Mouse (Mus musculus) lung, postnatal 10 days (tissue): ENCODE measurements at regions not wholly inside any gene's neighbourhood (a gene's known extent, or its start where the extent isn't known, plus 50 kb on each side); places are given as distances from the start of the nearest gene placed in this dataset.

Experiments used
- DNase-seq: peaks from one replicate; pipeline ENCODE4 v3.0.0; 2021

GRCm38 (mm10) chr6:127253935-127254334 is 101.9 kb upstream of the Ccnd2 start:
- DNase-seq, result no peak

DNA sequence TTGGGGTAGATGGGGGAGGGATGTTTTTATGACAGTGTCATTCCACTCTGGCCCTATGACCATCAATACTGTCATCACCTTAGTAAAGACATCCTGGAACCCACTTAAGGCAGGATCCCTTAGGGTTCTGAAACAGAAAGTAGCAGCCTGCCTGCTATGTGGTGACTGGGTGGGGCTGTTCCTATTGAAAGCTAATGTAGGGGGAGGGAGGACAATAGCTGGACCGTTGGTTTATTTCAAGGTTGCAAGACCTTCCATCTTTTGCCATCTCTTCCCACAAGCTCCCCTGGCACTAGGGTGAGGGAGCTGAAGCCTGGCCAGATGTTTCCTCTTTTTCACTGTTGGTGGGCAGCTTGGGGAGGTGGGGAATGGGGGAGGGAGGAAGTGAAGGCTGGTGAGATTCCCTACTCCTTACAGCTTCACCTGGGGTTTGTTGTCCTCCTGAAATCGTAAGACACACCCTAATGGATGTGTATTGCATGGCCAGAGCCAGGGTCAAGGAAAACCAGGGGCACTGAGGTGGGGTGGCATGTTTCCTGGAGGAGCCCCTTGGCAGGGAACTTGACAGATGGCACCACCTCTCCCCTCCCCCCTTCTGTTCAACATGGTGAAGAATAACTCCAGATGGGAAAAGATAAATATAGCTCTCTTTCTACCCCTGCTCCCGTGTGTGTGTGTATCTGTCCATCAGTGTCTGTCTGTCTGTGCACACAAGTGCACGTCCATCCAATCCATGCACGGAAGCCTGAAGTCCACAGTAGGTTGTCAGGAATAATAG is 112.1 kb upstream of the Ccnd2 start:
- no peak for DNase-seq

GRCm38 (mm10) chr6:127265063-127265775 is 113.2 kb upstream of the Ccnd2 start:
- DNase-seq, result no peak

DNA sequence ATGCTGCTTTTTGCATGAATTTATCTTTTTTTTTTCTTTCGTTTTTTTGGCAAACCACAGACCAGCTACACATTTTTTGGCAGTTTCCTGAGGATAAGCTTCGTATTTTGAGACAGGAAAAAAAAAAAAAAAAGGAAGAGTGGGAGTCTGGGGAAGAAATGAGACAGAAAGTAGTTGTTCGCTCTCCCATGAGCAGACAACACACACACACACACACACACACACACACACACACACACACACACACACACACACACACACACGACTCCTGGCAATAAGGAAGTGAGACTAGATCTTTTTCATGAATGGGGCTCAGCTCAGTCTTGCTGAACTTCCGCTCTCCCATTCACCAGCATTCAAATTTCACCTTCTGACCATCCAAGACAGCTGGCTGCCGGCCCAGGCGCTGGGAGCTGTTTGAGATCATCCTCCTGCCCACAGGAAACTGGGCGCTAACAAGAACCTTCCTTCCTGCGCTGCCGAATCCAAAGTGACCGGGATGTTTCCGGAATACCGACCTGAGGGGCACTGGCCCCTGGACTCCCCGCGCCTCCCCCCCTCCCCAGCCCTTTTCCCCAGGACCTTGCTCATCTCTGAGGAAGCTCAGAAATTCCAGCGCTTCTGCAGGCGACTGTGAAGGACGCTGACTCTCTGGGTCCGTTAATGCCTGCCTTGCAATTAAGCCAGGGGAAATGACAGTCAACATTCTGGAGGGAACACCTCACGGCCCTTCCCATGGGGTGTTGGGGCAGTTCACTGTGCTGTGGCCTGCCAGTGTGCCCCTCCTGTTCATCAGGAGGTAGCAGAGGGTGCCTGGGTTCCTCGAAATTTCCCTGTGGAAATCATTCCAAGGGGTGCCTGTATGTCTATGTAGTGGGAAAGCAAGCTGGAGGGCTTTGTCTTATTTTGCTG is 114.2 kb upstream of the Ccnd2 start:
- DNase-seq, result peak; percentile 94

- DNase-seq, result peak; percentile 53
These were observed 114.8 kb upstream of the Ccnd2 start for GRCm38 (mm10) chr6:127266813-127267165.

- DNase-seq, result no peak
These were observed 117.0 kb upstream of the Ccnd2 start for GRCm38 (mm10) chr6:127269021-127269420.

DNA sequence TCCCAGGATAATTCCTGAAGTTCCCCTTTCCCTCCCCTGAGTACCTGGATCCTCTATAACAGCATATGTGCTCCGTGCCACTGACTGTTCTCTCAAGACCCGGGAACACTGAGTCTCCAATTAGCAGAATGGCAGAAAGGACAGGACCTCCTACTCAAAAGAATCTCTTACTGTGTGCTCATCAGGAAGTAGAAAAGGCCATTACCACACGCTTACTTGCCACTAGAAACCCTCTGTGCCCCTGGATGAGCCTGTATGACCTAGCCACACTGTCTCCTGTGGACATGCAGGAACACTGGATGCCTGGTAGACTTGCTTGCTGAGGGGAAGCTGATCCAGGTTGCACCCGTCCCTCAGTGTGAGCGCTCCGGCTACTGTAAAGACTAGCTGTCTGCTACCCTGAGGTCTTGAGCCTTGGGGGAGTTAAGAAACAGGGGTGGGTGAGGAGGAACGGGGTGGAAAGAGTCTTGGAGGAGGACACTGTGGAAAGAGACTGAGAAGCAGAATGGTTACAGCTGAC is 117.6 kb upstream of the Ccnd2 start:
- DNase-seq, result no peak

DNA sequence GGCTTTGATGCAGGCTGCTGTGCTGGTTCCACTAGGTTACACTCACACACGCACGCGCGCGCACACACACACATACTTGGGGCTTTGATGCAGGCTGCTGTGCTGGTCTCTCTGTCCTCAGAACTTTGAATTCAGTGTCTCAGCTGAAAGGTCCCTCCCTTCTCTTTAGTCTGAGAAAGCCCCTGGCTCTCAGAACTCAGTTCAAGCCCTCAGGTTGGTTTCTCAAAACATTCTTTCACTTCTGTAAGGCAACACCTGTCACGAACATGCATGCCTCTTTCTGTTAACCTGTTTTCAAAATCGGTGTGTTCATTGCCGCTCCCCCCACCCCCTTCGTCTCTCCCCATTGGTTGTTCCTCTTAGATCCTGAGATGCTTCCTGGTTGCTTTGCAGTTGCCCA is 118.8 kb upstream of the Ccnd2 start:
- no peak for DNase-seq

DNA sequence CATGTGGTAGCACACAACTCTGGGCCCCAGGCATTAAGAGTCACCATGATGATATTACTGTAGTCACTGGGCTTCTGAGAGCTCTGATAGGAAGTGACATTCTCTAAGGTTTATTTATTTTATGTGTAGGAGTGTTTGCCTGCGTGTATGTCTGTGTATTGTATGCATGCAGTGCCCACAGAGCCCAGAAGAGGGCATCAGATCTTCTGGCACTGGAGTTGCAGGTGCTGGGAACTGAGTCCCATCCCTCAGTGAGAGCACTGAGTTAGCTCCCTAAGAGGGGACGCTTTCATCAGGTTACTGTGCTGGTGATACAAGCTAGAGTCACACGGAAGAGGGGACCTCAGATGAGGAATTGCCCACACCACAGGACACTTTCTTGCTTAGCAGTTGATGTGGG is 119.4 kb upstream of the Ccnd2 start:
- no peak for DNase-seq

- peak; percentile 73 for DNase-seq
These were observed 120.6 kb upstream of the Ccnd2 start for GRCm38 (mm10) chr6:127272630-127273029.

DNA sequence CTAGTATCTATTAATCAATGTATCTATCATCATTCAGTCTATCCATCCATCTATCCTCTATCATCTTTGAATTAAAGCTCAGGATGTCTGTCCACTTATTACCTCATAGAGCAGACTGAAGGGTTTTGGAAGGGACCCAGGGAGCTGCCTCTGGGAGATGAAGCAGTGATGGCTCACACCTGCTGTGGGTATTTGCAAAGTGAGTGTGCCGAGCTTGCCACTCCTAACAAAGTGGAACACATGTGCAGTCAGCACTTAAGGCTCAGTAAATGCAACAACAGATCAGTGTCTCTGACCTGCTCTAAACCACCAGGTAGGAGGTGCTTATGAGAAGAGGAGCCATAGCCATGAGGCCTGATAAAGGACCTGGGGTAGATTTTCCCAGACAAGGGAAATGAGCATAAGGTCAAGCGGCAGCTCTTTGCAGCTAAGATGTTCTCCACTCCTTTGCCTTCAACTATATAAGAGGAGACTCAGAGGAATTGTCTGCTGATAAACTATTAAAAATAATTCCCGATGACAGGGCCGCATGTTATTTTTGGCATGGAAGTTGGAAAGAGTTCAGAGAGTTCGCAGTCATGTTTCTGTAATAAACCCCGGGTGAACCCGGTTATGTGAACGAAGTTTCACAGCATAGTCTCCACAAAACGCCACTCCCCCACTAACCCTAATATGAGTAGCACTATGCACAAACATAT is 122.9 kb upstream of the Ccnd2 start:
- DNase-seq, result peak; percentile 25

DNA sequence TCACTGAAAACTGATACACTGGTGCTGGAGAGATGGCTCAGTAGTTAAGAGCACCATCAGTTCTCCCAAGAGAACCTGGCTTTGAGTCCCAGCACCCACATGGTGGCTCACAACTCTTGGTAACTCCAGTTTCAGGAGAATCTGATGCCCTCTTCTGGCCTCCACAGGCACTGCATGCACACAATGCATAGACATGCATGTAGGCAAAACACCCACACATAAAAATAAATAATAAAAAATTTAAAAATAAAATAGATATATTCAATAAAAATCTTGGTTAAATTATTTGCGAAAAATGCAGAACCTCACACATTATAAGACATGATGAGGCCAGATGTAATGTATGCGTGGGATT is 123.4 kb upstream of the Ccnd2 start:
- DNase-seq, result peak; percentile 21

- DNase-seq, result no peak
These were observed 124.4 kb upstream of the Ccnd2 start for GRCm38 (mm10) chr6:127276362-127276761.

DNA sequence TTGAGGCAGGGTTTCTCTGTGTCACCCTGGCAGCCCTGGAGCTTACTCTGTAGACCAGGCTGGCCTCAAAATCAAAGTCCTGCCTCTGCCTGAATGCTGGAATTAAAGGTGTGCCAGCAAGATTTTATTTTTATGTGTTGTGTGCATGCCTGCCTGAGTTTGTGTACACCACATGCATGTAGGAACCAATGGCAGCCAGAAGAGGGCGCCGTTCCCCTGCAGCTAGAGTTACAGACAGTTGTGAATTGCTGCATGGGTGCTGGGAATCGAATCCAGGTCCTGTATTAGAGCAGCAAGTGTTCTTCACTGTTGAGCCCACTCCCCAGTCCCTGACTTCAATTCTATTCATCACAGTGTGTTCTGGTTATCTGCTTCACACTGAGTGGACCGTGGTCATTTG is 126.4 kb upstream of the Ccnd2 start:
- DNase-seq, result no peak

GRCm38 (mm10) chr6:127284226-127284625 is 132.2 kb upstream of the Ccnd2 start:
- DNase-seq, result no peak

DNA sequence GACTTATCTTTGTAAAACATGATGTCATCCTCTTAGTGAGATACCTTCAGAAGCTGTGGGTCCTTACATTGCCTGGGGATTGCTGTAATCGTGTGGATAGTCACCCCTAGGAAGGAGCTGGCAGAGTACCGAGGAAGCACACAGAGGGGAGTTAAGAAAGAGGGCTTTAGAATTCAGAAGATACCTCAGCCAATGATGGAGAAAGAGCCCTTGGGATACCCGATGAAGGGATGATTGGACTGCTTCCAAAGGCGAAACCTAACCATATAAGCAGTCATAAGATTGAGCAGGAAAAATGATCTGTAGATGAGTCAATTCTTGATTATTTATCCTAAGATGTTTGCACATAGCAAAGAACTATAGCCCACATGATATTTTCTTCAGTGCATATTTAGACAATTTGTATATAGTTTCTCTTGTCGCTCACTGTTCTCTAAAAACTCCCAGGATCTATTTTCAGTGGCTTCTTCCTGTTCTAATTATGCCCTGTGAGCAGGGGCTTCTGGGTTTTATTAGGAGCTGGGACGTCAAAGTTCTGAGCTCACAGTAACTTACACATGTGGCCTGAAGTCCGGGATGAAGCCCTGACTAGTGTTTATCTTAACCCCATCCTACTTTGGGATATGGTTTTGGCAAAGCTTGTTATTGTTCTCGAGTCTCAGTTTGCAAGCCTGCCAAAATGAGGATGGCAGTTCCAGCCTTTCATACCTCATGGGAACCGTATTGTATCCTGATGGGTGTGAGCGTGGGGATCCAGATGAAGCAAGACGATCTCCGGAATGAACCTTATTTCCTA is 134.9 kb upstream of the Ccnd2 start:
- DNase-seq, result peak; percentile 30

DNA sequence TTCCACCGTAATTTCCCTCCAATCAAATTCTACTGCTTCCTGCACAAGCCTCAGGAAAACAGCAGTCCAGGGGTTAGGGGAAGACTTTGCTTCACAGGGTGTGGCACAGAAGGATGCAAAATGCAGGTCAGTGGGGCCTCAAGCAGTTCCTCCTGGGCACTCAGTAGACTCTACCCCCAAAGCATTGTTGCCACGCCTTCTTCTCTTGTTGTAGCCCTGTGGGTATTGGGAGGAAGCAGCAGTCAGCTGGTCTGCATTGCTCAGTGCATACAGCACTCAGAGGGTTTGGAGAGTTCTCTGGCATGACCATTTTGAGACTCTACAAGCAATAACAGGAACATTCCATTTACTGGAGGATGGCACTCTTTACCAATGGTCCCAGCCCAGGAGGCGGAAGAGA is 137.0 kb upstream of the Ccnd2 start:
- DNase-seq, result no peak

DNA sequence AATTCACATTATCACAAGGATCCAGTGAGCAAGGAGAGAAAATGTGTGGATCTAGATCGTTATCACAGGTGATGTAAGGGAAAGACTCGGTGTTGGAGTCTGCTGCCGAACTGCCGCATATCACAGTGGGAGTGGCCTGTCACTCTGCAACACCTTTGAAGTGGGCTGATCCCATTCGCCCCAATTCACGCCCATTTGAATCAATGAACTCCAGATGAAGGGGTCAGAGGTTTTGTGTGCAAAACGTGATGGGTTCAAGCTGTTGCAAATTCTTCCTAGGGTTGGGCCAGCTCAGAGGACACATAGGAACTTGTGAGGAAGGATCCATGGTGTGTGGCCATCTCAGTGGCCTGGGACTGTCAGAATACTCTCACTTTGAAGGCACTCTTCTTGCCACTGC is 139.9 kb upstream of the Ccnd2 start:
- no peak for DNase-seq

GRCm38 (mm10) chr6:127293829-127294228 is 141.8 kb upstream of the Ccnd2 start:
- DNase-seq, result no peak

DNA sequence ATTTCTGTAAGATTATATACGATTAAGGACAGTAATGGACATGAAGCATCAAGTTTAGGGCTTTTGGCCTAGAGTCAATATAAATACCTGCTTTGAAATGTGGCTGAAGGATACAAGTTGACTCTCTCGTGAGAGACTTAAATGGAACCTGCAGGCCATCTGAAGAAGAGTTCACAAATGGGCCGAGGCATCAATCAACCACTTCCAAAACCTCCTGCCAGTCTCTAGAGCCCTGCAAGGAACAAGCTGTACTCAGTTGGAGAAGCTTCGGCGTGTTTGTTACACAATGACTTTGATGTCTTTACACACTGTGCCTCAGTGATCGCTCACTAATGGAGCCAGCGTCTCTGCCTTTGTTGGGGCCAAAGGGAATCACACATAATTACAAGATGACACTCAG is 146.1 kb upstream of the Ccnd2 start:
- no peak for DNase-seq

- no peak for DNase-seq
These were observed 135.2 kb upstream of the Parp11 start for GRCm38 (mm10) chr6:127311192-127312054.
